Mouse (Mus musculus) limb, embryonic 15.5 days (tissue): ENCODE data around the gene Rufy2. TPM values are rescaled to one million over a fixed set of nuclear protein-coding genes. Genes with fewer than 3 reads are reported as not detected.

Experiments
- ATAC-seq: fragments of 200-750 bp; cut with Nextera tagmentation; 2 replicates; pipeline ENCODE4 v1.8.0; 2017; ENCODE audit warnings: low read depth, moderate TSS enrichment; ENCODE audit not compliant: insufficient number of reproducible peaks, low FRiP score, low TSS enrichment
- H3K27ac ChIP-seq: fragments of 300-500 bp; sonication (generic); 2 replicates; pipeline ENCODE4 v1.5.1; 2015; ENCODE audit warnings: moderate library complexity, mild to moderate bottlenecking, inconsistent platforms
- H3K27me3 ChIP-seq: fragments of 300-500 bp; sonication (generic); 2 replicates; pipeline ENCODE4 v1.6.1; 2015; ENCODE audit warnings: inconsistent platforms
- H3K36me3 ChIP-seq: fragments of 300-500 bp; sonication (generic); 2 replicates; pipeline ENCODE4 v1.6.1; 2015; ENCODE audit warnings: inconsistent platforms
- H3K4me1 ChIP-seq: fragments of 300-500 bp; sonication (generic); 2 replicates; pipeline ENCODE4 v1.6.1; 2015; ENCODE audit warnings: inconsistent platforms
- H3K4me2 ChIP-seq: fragments of 300-500 bp; sonication (generic); 2 replicates; pipeline ENCODE4 v1.6.1; 2015; ENCODE audit warnings: mild to moderate bottlenecking, inconsistent platforms
- H3K4me3 ChIP-seq: fragments of 300-500 bp; sonication (generic); 2 replicates; pipeline ENCODE4 v1.5.1; 2015; ENCODE audit warnings: mild to moderate bottlenecking, inconsistent platforms
- H3K9ac ChIP-seq: fragments of 300-500 bp; sonication (generic); 2 replicates; pipeline ENCODE4 v1.6.1; 2015; ENCODE audit warnings: inconsistent platforms
- H3K9me3 ChIP-seq: fragments of 300-500 bp; sonication (generic); 2 replicates; pipeline ENCODE4 v1.6.1; 2016; ENCODE audit warnings: inconsistent platforms
- WGBS: fragments of 180-500 bp; shearing (Covaris S2); methylation state at CpG from one replicate; pipeline ENCODE4 v1.1.7; 2015; 5-methylcytosine and 5-hydroxymethylcytosine counted together
- polyA plus RNA-seq: library from polyadenylated mRNA; unstranded; fragments of >200 nt; fragmentation: Nextera tagmentation; extraction: Ambion mirVana; gene quantifications from 2 replicates; pipeline ENCODE4 v1.2.1, GENCODE M21; 2015

Rufy2 gene
- polyA plus RNA-seq, 1 experiment from 2014 or later, result 28.6 TPM

DNA sequence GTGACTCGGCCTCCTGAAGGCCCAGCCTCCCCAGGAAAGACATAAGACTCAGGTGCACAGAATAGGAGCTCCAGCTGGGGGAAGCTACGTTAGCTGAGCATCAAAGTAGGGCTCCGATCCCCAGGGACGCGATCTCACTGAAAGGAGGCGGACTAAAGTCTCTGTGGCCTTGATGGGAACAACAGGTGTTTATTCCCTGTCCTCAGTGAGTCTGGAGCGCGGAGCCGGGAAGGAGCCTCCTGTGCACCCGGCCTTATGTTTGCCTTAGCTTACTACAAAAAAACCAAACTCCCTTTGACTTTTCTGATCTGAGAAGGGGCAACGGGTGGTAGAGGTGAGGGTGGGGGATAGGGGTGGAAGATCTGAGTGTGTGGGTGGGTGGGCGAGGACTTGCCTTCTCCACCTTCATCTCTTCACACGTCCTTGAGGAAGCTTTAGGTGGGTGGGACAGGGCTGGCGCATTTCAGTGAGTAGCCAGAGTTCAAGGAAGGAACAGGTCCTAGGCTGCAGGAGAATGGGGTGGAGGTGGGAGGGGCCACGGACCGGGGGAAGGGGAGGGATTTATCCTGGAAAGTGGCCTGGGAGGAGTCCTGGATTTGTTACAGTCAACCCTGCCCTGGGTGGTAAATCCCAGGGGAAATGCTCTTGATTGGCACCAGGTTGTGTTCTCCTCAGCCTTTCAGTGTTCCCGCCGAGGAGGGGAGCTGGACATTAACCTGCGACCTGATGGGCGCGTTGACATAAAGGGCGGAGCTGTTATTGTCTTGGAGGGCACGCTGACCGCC lies 77.1 kb downstream of the Rufy2 start:
- H3K4me3 ChIP-seq, result no peak overlapping the region
- H3K27me3 ChIP-seq, result no peaks in the 10 kb centered on the region
- ATAC-seq, result no peak
- no peak overlapping the region for H3K9ac ChIP-seq
- no peaks in the 10 kb centered on the region for H3K36me3 ChIP-seq
- no peaks in the 10 kb centered on the region for H3K9me3 ChIP-seq
- H3K4me1 ChIP-seq, result 0 out of 2 replicates have a peak, but pooled peaks cover 3% of the 10 kb centered on the region
- H3K27ac ChIP-seq, result no peak overlapping the region
- WGBS, result 30% methylated on average over 24 of the region's 24 CpGs
- H3K4me2 ChIP-seq, result no peak overlapping the region

DNA sequence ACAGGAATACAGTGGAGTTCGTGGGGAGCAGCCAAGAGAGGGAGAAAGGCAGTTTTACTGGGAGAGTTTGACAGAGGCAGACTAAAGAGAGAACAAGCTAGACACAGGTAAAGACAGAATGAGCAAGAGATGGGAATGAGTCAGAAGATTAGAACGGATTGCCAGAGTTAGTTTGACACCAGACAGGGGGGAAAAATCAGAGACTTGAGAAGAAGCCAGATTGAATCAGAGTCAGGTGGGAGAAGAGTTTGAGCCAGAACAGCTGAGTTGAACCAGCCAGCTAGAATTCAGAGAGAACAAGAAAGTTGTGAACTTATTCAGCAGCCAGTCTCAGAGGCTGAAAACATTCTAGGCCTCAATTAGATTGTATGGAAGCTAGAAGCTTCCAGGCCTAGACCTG lies 79.8 kb downstream of the Rufy2 start, which contains the start of gene Pbld1:
Gene Pbld1, plus strand, starts transcription at position 301 of the 400 bp plus-strand sequence.
- 70% methylated on average over 2 of the region's 2 CpGs for WGBS
- H3K36me3 ChIP-seq, result no peaks in the 10 kb centered on the region

GRCm38 (mm10) chr10:63060406-63060805 lies 80.4 kb downstream of the Rufy2 start:
- ATAC-seq, result no peak
- WGBS, result 65% methylated on average over 11 of the region's 11 CpGs
- no peaks in the 10 kb centered on the region for H3K27me3 ChIP-seq

More for the DNA sequence above, 79.8 kb downstream of the Rufy2 start, which contains the start of gene Pbld1:
- H3K4me3 ChIP-seq, result no peak within 1 kb of the TSS
- H3K4me1 ChIP-seq, result 0 out of 2 replicates have a peak, but pooled peaks cover 3% of the 10 kb centered on the region
- no peak within 1 kb of the TSS for H3K9ac ChIP-seq
- H3K4me2 ChIP-seq, result no peak within 1 kb of the TSS
- no peaks in the 10 kb centered on the region for H3K9me3 ChIP-seq
- no peaks in the 10 kb centered on the region for H3K27me3 ChIP-seq
- no peak for ATAC-seq
- H3K27ac ChIP-seq, result no peak within 1 kb of the TSS

GRCm38 (mm10) chr10:63061266-63061665 lies 81.2 kb downstream of the Rufy2 start:
- Histone ChIP-seq H3K27me3 (no peaks in the 10 kb centered on the region), H3K36me3 (no peaks in the 10 kb centered on the region), H3K9me3 (no peaks in the 10 kb centered on the region), H3K4me3 (no peak overlapping the region), H3K27ac (no peak overlapping the region), H3K4me2 (no peak overlapping the region), H3K4me1 (0 out of 2 replicates have a peak, but pooled peaks cover 3% of the 10 kb centered on the region), H3K9ac (no peak overlapping the region)
- WGBS, result 59% methylated on average over 12 of the region's 12 CpGs
- ATAC-seq, result no peak

More at GRCm38 (mm10) chr10:63060406-63060805, 80.4 kb downstream of the Rufy2 start:
- no peaks in the 10 kb centered on the region for H3K36me3 ChIP-seq
- no peak overlapping the region for H3K9ac ChIP-seq
- no peak overlapping the region for H3K4me2 ChIP-seq
- H3K4me3 ChIP-seq, result no peak overlapping the region
- no peak overlapping the region for H3K27ac ChIP-seq
- H3K9me3 ChIP-seq, result no peaks in the 10 kb centered on the region
- 0 out of 2 replicates have a peak, but pooled peaks cover 3% of the 10 kb centered on the region for H3K4me1 ChIP-seq

- no peaks in the 10 kb centered on the region for H3K9me3 ChIP-seq
- no peaks in the 10 kb centered on the region for H3K27me3 ChIP-seq
- whole genome bisulfite sequencing, result 95% methylated on average over 5 of the region's 5 CpGs
- no peak overlapping the region for H3K9ac ChIP-seq
- H3K4me1 ChIP-seq, result no peaks in the 10 kb centered on the region
- no peak overlapping the region for H3K27ac ChIP-seq
- H3K4me2 ChIP-seq, result no peak overlapping the region
- H3K36me3 ChIP-seq, result no peaks in the 10 kb centered on the region
- H3K4me3 ChIP-seq, result no peak overlapping the region
- no peak for ATAC-seq
Observed at GRCm38 (mm10) chr10:63062696-63063095, 82.7 kb downstream of the Rufy2 start.

- no peaks in the 10 kb centered on the region for H3K27me3 ChIP-seq
- no peak overlapping the region for H3K27ac ChIP-seq
- 79% methylated on average over 7 of the region's 7 CpGs for WGBS
- no peaks in the 10 kb centered on the region for H3K9me3 ChIP-seq
- H3K36me3 ChIP-seq, result no peaks in the 10 kb centered on the region
- H3K4me1 ChIP-seq, result no peaks in the 10 kb centered on the region
- H3K9ac ChIP-seq, result no peak overlapping the region
- H3K4me2 ChIP-seq, result no peak overlapping the region
- no peak for ATAC-seq
- no peak overlapping the region for H3K4me3 ChIP-seq
Observed at GRCm38 (mm10) chr10:63063365-63063764, 83.3 kb downstream of the Rufy2 start.

DNA sequence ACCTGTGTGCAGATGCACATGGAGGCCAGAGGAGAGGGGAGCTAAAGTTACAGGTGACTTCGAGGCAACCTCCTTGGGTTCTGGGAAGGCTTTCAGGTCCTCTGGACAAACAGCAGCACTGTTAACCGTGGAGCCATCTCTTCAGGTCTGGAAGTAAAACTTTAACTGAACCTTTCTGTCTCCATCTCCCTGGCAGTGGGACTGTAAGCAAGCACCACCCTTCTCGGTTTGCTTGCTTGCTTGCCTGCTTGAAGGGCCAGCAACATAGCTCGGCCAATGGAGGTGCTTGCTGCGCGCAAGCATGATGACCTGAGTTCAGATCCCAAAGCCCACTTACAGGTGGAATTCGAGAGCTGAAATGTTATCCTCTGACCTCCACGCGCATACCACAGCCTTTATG lies 84.5 kb downstream of the Rufy2 start:
- Histone ChIP-seq H3K4me1 (no peaks in the 10 kb centered on the region), H3K9ac (no peak overlapping the region), H3K4me3 (no peak overlapping the region), H3K9me3 (no peaks in the 10 kb centered on the region), H3K4me2 (no peak overlapping the region), H3K36me3 (no peaks in the 10 kb centered on the region), H3K27ac (no peak overlapping the region), H3K27me3 (no peaks in the 10 kb centered on the region)
- ATAC-seq, result no peak
- WGBS, result 81% methylated on average over 9 of the region's 9 CpGs

GRCm38 (mm10) chr10:63065561-63065960 lies 85.5 kb downstream of the Rufy2 start:
- no peak overlapping the region for H3K4me2 ChIP-seq
- ATAC-seq, result no peak
- H3K9me3 ChIP-seq, result no peaks in the 10 kb centered on the region
- no peaks in the 10 kb centered on the region for H3K27me3 ChIP-seq
- H3K4me1 ChIP-seq, result no peaks in the 10 kb centered on the region
- 51% methylated on average over 8 of the region's 8 CpGs for WGBS
- H3K9ac ChIP-seq, result no peak overlapping the region
- H3K27ac ChIP-seq, result no peak overlapping the region
- no peaks in the 10 kb centered on the region for H3K36me3 ChIP-seq
- no peak overlapping the region for H3K4me3 ChIP-seq

GRCm38 (mm10) chr10:63065988-63066387 lies 86.0 kb downstream of the Rufy2 start:
- H3K9me3 ChIP-seq, result no peaks in the 10 kb centered on the region
- H3K36me3 ChIP-seq, result no peaks in the 10 kb centered on the region
- 3% methylated on average over 5 of the region's 5 CpGs for WGBS
- H3K9ac ChIP-seq, result no peak overlapping the region
- H3K4me2 ChIP-seq, result no peak overlapping the region
- no peaks in the 10 kb centered on the region for H3K27me3 ChIP-seq
- H3K27ac ChIP-seq, result no peak overlapping the region
- H3K4me3 ChIP-seq, result no peak overlapping the region
- no peak for ATAC-seq
- H3K4me1 ChIP-seq, result no peaks in the 10 kb centered on the region

Other genes starting within 250 kb of the Rufy2 start
- gene Ccar1, start 187.9 kb upstream of the Rufy2 start, polyA plus RNA-seq, result 102 and 106 TPM in 2 replicates
- gene Tet1, start 71.2 kb upstream of the Rufy2 start, polyA plus RNA-seq, result 22.8 and 24.9 TPM in 2 replicates
- 12.0 and 12.9 TPM in 2 replicates for gene Slc25a16, start 59.6 kb upstream of the Rufy2 start, polyA plus RNA-seq
- 12.5 and 12.9 TPM in 2 replicates for gene Dna2, start 33.2 kb upstream of the Rufy2 start, polyA plus RNA-seq
- gene Hnrnph3, start 44.0 kb downstream of the Rufy2 start, polyA plus RNA-seq, result 85.5 and 90.8 TPM in 2 replicates
- 0.77 and 0.97 TPM in 2 replicates for gene Pbld2, start 44.1 kb downstream of the Rufy2 start, polyA plus RNA-seq
- 0.89 and 1.1 TPM in 2 replicates for gene Pbld1, start 79.9 kb downstream of the Rufy2 start, polyA plus RNA-seq
- gene Atoh7, start 119.4 kb downstream of the Rufy2 start, polyA plus RNA-seq, result 0.10 TPM in 1 of 2 replicates, not detected in the other
- gene Mypn, start 223.7 kb downstream of the Rufy2 start, polyA plus RNA-seq, result 2.5 and 8.5 TPM in 2 replicates